Mouse (Mus musculus) c-Kit-positive CD71-negative TER-119-negative erythroid progenitor cells, embryonic 14.5 days (primary cell): ENCODE data around the gene Sars2.

Experiments
- DNase-seq: peaks from one replicate; pipeline ENCODE4 v3.0.0-alpha.2; 2013; ENCODE audit warnings: low read depth

Sars2 gene

GRCm38 (mm10) chr7:28780067-28780658 lies 38.4 kb downstream of the Sars2 start:
- DNase-seq, result peak; percentile 95

- no peak for DNase-seq
Observed at GRCm38 (mm10) chr7:28780857-28781256, 39.1 kb downstream of the Sars2 start.

GRCm38 (mm10) chr7:28781261-28781663 lies 39.5 kb downstream of the Sars2 start:
- no peak for DNase-seq

GRCm38 (mm10) chr7:28785161-28785560 lies 43.4 kb downstream of the Sars2 start:
- DNase-seq, result no peak

GRCm38 (mm10) chr7:28787884-28788283 lies 46.1 kb downstream of the Sars2 start:
- no peak for DNase-seq

GRCm38 (mm10) chr7:28788307-28789195 lies 46.8 kb downstream of the Sars2 start, which contains the start of gene Rinl:
TSS of gene Rinl (plus strand) at chr7:28788969.
- no peak for DNase-seq

GRCm38 (mm10) chr7:28789235-28789634 lies 47.4 kb downstream of the Sars2 start:
- no peak for DNase-seq

- DNase-seq, result no peak
Observed at GRCm38 (mm10) chr7:28790066-28790806, 48.4 kb downstream of the Sars2 start.

GRCm38 (mm10) chr7:28791706-28792105 lies 49.9 kb downstream of the Sars2 start:
- DNase-seq, result no peak

- no peak for DNase-seq
Observed at GRCm38 (mm10) chr7:28792391-28793185, 50.8 kb downstream of the Sars2 start.

- DNase-seq, result no peak
Observed at GRCm38 (mm10) chr7:28793834-28794233, 52.0 kb downstream of the Sars2 start.

GRCm38 (mm10) chr7:28794496-28794895 lies 52.7 kb downstream of the Sars2 start:
- no peak for DNase-seq

- DNase-seq, result no peak
Observed at GRCm38 (mm10) chr7:28795832-28796231, 54.0 kb downstream of the Sars2 start.

GRCm38 (mm10) chr7:28796562-28796975 lies 54.8 kb downstream of the Sars2 start:
- DNase-seq, result peak; percentile 79

- DNase-seq, result no peak
Observed at GRCm38 (mm10) chr7:28799994-28800393, 58.2 kb downstream of the Sars2 start.

- DNase-seq, result no peak
Observed at GRCm38 (mm10) chr7:28801451-28801850, 59.7 kb downstream of the Sars2 start.

- no peak for DNase-seq
Observed at GRCm38 (mm10) chr7:28801901-28802670, 60.3 kb downstream of the Sars2 start.

GRCm38 (mm10) chr7:28802846-28803588 lies 61.2 kb downstream of the Sars2 start:
- no peak for DNase-seq
